ENCODE assay signal across 16 mouse cellular contexts in genomic region chr5:140882391-140882790, GRCm38 (mm10).
"Had no signal": no experiment of that assay in that cellular context is flagged by ENCODE, and none has a peak within 500 bp of the region (broad histone marks: within the 10 kb centered on the region; RNA-seq: fewer than 3 reads in every experiment).

No protein-coding gene starts in this region.

- H3K4me1 ChIP-seq: midbrain, embryonic 10.5 days; neural tube, embryonic 13.5 days; stomach, embryonic 15.5 days had no signal

- H3K4me2 ChIP-seq: lung, embryonic 14.5 days; neural tube, embryonic 13.5 days; neural tube, embryonic 15.5 days; stomach, embryonic 15.5 days had no signal

- H3K27ac ChIP-seq: midbrain, embryonic 10.5 days; neural tube, embryonic 13.5 days; neural tube, embryonic 15.5 days; stomach, embryonic 15.5 days; stomach, postnatal 0 days had no signal

- H3K36me3 ChIP-seq: midbrain, embryonic 10.5 days; neural tube, embryonic 13.5 days; neural tube, embryonic 15.5 days; stomach, embryonic 15.5 days had no signal

- H3K9me3 ChIP-seq: neural tube, embryonic 15.5 days; stomach, embryonic 15.5 days had no signal

- ATAC-seq: midbrain, embryonic 16.5 days had no signal

- H3K27me3 ChIP-seq: neural tube, embryonic 13.5 days; neural tube, embryonic 15.5 days; stomach, embryonic 15.5 days had no signal

- DNase-seq: lung, adult 18-20 months; lung, embryonic 14.5 days; lung, postnatal 10 days; lung, postnatal 4 days; midbrain, embryonic 14.5 days; right cerebral cortex, postnatal 14 days; thymus, adult 18-20 months; thymus, postnatal 14 days; thymus, postnatal 36 days had no signal

- H3K9ac ChIP-seq: lung, embryonic 14.5 days; neural tube, embryonic 13.5 days; neural tube, embryonic 15.5 days; stomach, embryonic 15.5 days had no signal

- H3K4me3 ChIP-seq: midbrain, embryonic 10.5 days; myocyte; neural tube, embryonic 13.5 days; neural tube, embryonic 15.5 days; stomach, embryonic 15.5 days had no signal
